Mouse (Mus musculus) stomach, adult 2 months (tissue): ENCODE results near the gene Klhdc2. TPM values are rescaled to one million over a fixed set of nuclear protein-coding genes. Genes with fewer than 3 reads are reported as not detected.

Experiments used
- polyA plus RNA-seq: library from polyadenylated mRNA; depleted of rRNA; stranded (reverse); fragments of >200 nt; gene quantifications from 2 replicates; pipeline ENCODE4 v1.2.3, GENCODE M21; 2012; rRNA removed

Gene Klhdc2
- polyA plus RNA-seq = 12.9 and 24.8 TPM in 2 replicates

DNA sequence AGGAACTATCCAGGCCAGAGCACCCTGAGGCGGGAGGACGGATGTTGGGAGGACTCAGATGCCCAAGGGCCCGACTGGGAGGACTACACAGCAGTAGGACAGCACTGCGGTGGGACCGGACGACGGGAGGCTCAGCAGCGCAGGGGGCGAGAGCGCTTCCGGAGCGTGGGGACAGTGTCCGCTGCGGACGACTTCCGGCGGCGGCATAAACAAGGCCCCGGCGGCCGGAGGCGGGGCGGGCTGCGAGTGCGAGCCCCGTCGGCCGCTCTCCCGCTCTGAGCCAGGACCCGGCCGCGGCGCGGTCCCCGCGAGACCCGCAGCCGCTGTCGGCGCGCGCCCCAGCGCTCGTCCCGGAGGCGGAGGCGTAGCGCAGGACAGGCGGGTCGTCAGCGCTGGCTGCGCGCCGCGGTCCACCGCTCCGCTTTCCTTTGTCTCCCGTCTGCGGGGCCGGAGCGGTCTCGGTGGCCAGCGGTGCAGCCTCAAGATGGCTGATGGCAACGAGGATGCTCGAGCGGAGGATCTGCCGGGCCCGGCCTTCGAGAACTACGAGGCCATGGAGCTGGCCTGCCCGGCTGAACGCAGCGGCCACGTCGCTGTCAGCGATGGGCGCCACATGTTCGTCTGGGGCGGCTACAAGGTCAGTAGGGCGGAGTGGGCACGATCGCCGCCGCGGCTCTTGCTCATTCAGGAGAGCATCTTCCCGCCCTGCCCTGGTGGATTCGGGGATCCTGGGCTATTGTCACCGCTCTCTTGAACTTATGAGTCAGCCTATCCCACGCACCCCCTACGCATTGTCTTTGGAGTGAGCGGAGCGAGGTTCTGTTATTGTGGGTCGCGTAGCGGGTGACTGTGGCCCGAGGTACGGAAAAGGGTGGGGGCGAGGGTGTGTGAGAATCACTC, at the start of gene Klhdc2:
Gene Klhdc2 (plus strand): TSS at position 171 of the 900 bp plus-strand sequence.

DNA sequence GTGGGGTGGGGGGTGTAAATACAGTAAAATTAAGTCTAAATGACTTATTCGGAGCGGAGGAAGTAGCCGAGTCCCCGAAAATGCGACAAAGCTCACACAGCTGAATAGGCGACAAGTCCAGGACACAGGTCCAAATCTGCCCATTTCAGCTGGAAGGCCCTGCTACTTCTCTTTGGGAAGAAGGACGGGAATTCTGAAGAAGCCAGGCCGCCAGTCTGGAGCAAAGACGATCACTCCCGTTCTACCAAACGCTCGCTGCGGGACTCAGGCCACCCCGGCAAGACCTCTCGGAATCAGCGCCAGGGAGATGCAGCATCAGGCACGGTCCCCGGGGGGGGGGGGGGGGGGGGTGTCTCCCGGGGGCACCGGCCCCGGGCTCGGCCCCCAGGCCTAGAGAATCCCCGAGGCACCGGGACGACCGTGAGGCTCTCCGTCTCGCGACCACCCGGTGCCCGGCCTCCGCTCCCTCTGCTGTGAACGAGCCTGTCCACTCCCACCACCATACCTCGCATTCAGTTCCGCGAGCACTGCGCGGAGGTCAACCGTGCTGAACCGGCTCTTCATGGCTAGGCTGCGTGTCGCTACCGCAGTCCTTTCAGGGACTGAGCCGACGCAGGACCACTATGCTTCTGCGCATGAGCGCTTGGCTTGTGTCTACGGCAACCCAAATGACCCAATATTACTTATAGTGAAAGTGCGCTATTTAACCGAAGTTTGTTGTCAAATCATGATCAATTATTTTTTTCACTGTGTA, 60.2 kb downstream of the Klhdc2 start, which contains the start of gene Nemf:
Gene Nemf (minus strand): TSS at position 620 of the 754 bp plus-strand sequence.

Other genes with a start within 250 kb of the Klhdc2 start
- 863 and 992 TPM in 2 replicates for gene Rps29, start 137.5 kb upstream of the Klhdc2 start, polyA plus RNA-seq
- 1.3 and 1.9 TPM in 2 replicates for gene Lrr1, start 127.9 kb upstream of the Klhdc2 start, polyA plus RNA-seq
- gene Rpl36al, start 112.6 kb upstream of the Klhdc2 start, polyA plus RNA-seq = 13.5 and 13.7 TPM in 2 replicates
- 8.0 and 13.5 TPM in 2 replicates for gene Mgat2, start 112.5 kb upstream of the Klhdc2 start, polyA plus RNA-seq
- 1.2 and 1.5 TPM in 2 replicates for gene Gm49383, start 99.6 kb upstream of the Klhdc2 start, polyA plus RNA-seq
- 0.44 and 0.66 TPM in 2 replicates for gene Dnaaf2, start 98.3 kb upstream of the Klhdc2 start, polyA plus RNA-seq
- not detected in 2 replicates for gene Gm49384, start 92.4 kb upstream of the Klhdc2 start, polyA plus RNA-seq
- gene Pole2, start 68.5 kb upstream of the Klhdc2 start, polyA plus RNA-seq = 1.1 and 1.9 TPM in 2 replicates
- 0.22 and 0.31 TPM in 2 replicates for gene Klhdc1, start 55.5 kb upstream of the Klhdc2 start, polyA plus RNA-seq
- gene Nemf, start 60.5 kb downstream of the Klhdc2 start, polyA plus RNA-seq = 0.20 and 0.52 TPM in 2 replicates
- gene Arf6, start 75.5 kb downstream of the Klhdc2 start, polyA plus RNA-seq = 113 and 199 TPM in 2 replicates
- gene Gm9887, start 75.8 kb downstream of the Klhdc2 start, polyA plus RNA-seq = 0.76 and 1.1 TPM in 2 replicates